Mouse (Mus musculus) Patski (cell line): ENCODE data around the gene Atrx. TPM values are rescaled to one million over a fixed set of nuclear protein-coding genes. Genes with fewer than 3 reads are reported as not detected.

Experiments
- ATAC-seq: fragments of 100-300 bp; one replicate; pipeline ENCODE4 v1.8.0; 2021
- CTCF ChIA-PET: fragments of 350-600 bp; sonication (Branson Sonifier 250); formaldehyde crosslinking; loops from one replicate; lab custom pipeline; 2022; ENCODE audit warnings: inconsistent platforms; lab: Charles Lee
- POLR2A ChIA-PET: fragments of 350-600 bp; sonication (Branson Sonifier 250); formaldehyde crosslinking; loops from one replicate; lab custom pipeline; 2022; ENCODE audit warnings: antibody characterized with exemption, inconsistent platforms; lab: Charles Lee
- DNase-seq: peaks from one replicate; pipeline ENCODE4 v3.0.0-alpha.2; 2011; ENCODE audit warnings: low read depth, low spot score
- H3K27me3 ChIP-seq: fragments of 371-371 bp; one replicate; pipeline ENCODE4 v1.5.1; 2021
- CTCF ChIP-seq: fragments of 100-300 bp; IDR thresholded peaks from one replicate; pipeline ENCODE4 v1.5.1; 2021
- in situ Hi-C: fragments of 300-500 bp; cut with MboI; formaldehyde crosslinking; loops from 3 replicates; pipeline ENCODE4 v1.11.1; 2018; ENCODE audit warnings: low pct_unique_long_range_greater_than_20kb, mixed read lengths
- polyA plus RNA-seq: library from polyadenylated mRNA; unstranded; gene quantifications from one replicate; pipeline ENCODE4 v1.2.3, GENCODE M21; 2021

The Atrx gene
- polyA plus RNA-seq, 1 experiment from 2014 or later = 76.6 TPM

DNA sequence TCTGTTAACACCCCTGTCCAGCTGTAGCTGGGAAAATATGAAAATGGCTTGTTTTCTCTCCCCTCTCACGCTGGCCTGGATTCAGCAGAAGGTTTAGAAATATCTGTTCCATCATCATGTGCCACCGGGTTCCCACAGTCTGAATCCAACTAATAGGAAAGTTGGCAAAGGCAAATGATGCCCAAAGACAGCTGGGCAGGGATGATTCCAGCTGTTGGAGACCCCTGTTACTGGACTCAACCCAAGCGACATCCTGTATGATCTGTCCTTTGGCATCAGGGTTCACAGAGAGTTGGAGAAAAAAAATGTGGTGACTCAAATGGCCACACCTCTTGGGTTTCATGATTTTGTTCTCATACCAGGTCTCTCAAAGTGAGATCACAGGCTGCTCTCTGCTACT, 161.3 kb downstream of the Atrx start:
- in situ Hi-C loops = no loop called here
- ATAC-seq (no peak), DNase-seq (no peak)
- no peak for TF ChIP-seq CTCF
- ChIA-PET CTCF (interaction anchor here (1.2 kb wide), 1 partner anchor 11 kb away, joined by 3 read pairs; no protein-coding TSS in a partner anchor), POLR2A (no interaction called here)
- peaks cover 5% of the 10 kb centered on the region for H3K27me3 ChIP-seq

DNA sequence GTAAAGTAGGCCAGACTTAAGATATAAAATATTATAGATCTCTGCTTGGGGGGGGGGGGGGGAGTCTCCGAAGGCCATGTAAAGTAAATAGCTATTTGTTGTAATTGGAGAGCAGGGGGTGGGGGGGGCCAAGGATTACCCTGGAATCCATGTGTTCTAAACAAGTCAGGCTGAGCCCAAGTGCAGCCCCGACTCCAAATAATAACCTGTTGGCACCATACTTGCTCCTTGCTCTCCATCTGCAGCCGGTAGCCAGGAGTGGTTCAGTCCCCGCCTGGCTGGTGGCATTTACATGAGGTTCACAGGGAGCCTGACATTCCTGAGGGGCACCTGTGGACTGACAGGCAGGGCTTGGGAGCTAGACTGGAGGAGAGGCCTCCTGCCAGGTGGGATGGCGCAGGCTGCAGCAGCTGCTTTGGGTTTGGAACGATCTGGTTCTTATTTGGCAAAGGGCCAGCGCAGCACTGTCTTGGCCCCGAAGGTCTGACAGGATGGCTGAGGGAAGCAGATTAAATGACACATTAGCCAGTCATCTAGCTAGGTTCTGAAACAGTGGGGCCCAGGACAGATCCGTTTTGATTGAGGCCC, 161.9 kb downstream of the Atrx start:
- ChIA-PET POLR2A (no interaction called here), CTCF (interaction anchor here (1.2 kb wide), 1 partner anchor 12 kb away, joined by 3 read pairs; no protein-coding TSS in a partner anchor)
- H3K27me3 ChIP-seq = peaks cover 4% of the 10 kb centered on the region
- ATAC-seq (no peak), DNase-seq (no peak)
- no peak for TF ChIP-seq CTCF
- in situ Hi-C loops = no loop called here

DNA sequence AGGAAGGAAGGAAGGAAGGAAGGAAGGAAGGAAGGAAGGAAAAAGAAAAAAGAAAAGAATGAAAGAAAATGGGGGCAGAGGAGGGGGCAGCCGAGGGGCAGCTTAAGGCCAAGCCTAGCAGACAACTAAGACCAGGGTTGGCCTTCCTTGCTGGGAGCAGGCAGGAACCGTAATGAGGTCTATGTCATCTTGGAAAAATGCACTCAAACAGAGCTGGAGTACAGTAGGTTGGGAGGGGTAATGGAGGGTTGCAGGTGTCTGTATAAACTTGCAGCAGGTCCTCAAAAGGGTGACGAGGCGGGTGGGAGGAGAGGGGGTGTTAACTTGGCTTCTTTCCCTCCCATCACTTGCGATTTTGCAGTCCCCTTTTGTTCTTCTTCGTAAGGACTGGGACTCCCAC, 163.2 kb downstream of the Atrx start:
- ATAC-seq = no peak
- POLR2A ChIA-PET = no interaction called here

DNA sequence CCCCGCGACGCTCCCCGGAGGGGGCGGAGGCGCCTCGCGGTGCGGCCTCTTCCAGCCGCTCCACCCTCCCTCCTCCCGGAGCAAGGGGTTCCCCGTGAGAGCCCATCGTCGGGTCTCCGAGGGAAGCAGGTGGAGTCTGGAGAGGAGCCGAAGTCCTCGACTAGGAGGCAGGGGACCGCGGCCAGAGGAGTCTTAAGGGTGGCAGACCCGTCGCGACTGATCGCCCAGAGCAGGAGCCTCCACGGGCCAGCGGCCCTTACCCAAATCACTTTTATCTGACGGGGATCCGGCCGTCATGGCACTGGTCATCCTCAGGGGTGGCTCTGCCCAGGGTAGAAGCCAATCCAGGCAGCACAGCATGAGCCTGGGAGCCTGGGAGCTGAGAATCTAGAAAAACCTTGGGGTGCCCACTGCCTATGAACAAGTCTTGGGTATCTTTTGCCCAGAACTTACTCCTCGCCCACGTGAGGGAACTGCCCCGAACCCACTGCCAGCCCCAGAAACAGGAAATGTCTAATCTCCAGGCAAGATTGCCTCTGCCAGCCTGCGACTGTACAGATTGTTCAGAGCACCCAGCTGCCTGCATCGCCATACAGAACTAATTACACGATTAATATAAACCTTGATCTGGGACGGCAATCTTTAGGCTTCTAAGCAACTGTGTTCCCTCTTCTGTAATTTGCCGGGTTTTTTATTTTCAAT, 164.0 kb downstream of the Atrx start:
- ATAC-seq (no peak), DNase-seq (no peak)
- POLR2A ChIA-PET = no interaction called here
- no peak for TF ChIP-seq CTCF
- CTCF ChIA-PET = no interaction called here
- in situ Hi-C loops = no loop called here
- H3K27me3 ChIP-seq = peaks cover 9% of the 10 kb centered on the region

More for the DNA sequence above, 163.2 kb downstream of the Atrx start:
- H3K27me3 ChIP-seq = peaks cover 9% of the 10 kb centered on the region
- in situ Hi-C loops = no loop called here
- TF ChIP-seq CTCF = no peak
- no peak for DNase-seq
- CTCF ChIA-PET = no interaction called here

DNA sequence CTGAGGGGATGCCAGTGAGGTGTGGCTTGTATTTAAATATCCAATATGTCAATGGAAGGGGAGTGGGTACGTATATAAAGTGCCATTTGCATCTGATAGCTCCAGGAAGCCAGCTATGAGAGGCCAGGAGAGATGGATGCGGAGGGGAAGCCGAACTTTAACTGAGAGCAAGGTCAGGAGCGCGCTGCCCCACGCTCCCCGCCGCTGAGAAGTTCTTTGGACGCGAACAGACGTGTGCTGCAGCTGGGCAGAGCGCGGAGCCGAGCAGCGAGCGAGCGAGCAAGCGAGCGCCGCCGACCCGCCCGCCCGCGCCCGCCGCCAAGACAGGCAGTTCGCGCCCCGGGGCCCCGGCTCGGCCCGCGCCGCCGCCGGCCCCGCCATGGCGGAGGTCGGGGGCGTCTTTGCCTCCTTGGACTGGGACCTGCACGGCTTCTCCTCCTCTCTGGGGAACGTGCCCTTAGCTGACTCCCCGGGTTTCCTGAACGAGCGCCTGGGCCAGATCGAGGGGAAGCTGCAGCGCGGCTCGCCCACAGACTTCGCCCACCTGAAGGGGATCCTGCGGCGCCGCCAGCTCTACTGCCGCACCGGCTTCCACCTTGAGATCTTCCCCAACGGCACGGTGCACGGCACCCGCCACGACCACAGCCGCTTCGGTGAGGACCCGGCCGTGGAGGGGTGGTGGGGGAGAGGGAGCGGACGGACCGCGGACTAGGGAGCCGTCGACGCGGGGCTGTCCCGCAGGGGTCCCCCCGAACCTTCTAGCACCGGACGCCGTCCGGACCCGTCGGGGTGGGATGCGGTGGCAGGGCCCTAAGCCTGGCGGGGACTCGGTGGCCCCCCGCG, 164.8 kb downstream of the Atrx start, which contains the start of gene Fgf16:
Fgf16 (plus strand) TSS at position 118 of the 843 bp plus-strand sequence.
- no peak for TF ChIP-seq CTCF
- in situ Hi-C loops = no loop called here
- POLR2A ChIA-PET = no interaction called here
- CTCF ChIA-PET = no interaction called here
- no peak for DNase-seq
- no peak for ATAC-seq
- peaks cover 14% of the 10 kb centered on the region for H3K27me3 ChIP-seq

DNA sequence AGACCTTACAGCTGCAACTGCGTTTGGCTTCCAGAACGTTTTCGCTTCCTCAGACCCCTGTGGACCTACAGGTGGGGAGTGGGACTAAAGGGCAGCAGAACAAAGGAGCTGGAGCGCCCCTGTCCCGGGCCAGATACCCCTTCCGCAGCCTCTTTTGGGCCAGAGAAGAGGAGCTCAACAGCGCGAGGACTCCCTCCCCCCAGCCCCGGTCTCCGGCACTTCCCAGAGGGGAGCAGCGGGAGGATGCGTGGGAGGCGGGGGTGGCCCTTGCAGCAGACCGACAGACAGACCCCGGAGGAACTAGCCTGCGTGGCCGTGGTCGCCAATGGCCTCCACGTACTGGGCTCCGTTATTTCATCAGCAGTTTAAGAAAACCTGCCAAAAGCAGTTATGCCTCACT, 165.6 kb downstream of the Atrx start:
- peaks cover 17% of the 10 kb centered on the region for H3K27me3 ChIP-seq
- DNase-seq = no peak
- CTCF ChIA-PET = no interaction called here
- no peak for ATAC-seq
- POLR2A ChIA-PET = no interaction called here
- no peak for TF ChIP-seq CTCF
- in situ Hi-C loops = no loop called here

DNA sequence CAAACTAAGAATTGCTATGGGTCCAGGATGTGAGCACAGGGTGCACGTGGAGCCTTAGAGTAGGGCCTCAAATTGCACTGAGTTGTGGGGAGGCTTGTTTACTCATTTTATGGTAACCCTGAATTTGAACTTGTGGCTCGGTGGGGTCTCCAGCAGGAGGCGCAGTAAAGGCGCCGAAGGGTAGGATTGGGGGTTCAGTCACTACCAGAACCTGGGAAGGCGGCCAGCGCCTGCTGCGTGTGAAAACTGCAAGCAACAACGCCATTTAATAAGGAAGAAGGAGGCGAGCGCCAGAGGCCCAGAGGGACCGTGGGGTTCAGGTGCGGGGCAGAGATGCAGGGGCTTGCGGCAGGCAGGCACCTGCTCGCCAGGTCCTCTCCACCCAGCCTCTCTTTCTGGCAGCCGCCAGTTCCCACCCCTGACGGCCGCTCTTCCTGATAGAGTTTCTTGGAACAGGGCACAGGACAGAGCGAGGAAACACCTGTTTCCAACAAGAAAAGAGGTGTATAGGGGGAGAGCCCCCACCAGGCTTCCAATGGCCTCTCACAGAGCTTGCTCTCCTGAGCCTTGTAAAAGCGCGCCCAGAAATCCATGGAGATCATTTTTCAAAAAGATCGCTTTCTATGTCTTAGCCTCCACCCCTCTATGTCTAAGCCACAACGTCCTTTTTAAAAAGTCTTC, 166.2 kb downstream of the Atrx start:
- peaks cover 17% of the 10 kb centered on the region for H3K27me3 ChIP-seq
- CTCF ChIA-PET = no interaction called here
- no peak for ATAC-seq
- no peak for DNase-seq
- POLR2A ChIA-PET = no interaction called here
- TF ChIP-seq CTCF = no peak
- in situ Hi-C loops = no loop called here

Other genes with a start within 250 kb of the Atrx start
- gene Fgf16, start 165.1 kb downstream of the Atrx start, polyA plus RNA-seq = not detected
- gene Magt1, start 82.5 kb upstream of the Atrx start, polyA plus RNA-seq = 64.4 TPM
- 1,256 TPM for gene Cox7b, start 86.3 kb upstream of the Atrx start, polyA plus RNA-seq
- gene Atp7a, start 97.9 kb upstream of the Atrx start, polyA plus RNA-seq = 19.9 TPM
- gene Tlr13, start 213.8 kb upstream of the Atrx start, polyA plus RNA-seq = not detected